Mouse (Mus musculus) right cerebral cortex, postnatal 4 days (tissue): ENCODE results near the gene Jpt1.
"Not testable (repeated sequence)": the region's sequence is repeated elsewhere in the genome, so short reads cannot be mapped to it uniquely, and the experiment has no call there.

Experiments used
- DNase-seq: peaks from one replicate; pipeline ENCODE4 v3.0.0-alpha.2; 2022

Jpt1 gene

GRCm38 (mm10) chr11:115473626-115474275 is 40.4 kb downstream of the Jpt1 start:
- peak; percentile 96 for DNase-seq

DNA sequence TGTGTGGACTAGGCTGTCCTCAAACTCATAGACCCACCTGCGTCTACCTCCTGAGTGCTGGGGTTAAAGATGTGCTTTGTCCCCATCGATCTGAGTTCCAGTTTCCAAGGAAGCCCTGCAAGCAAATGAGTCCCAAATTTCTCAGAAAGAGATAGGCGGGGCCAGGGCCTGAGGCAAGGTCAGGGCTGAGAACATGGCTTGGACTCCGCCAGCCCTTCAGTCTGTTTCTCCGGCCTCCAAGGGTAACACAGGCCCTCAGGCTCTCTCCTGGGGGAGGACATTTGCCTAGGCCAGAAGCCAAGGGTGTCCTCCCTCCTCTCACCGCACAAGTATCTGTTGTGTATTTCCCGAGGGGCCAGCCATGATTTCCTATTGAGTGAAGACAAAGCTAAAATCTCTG is 42.0 kb downstream of the Jpt1 start:
- no peak for DNase-seq

- no peak for DNase-seq
Measured at GRCm38 (mm10) chr11:115467217-115467618, 47.0 kb downstream of the Jpt1 start.

DNA sequence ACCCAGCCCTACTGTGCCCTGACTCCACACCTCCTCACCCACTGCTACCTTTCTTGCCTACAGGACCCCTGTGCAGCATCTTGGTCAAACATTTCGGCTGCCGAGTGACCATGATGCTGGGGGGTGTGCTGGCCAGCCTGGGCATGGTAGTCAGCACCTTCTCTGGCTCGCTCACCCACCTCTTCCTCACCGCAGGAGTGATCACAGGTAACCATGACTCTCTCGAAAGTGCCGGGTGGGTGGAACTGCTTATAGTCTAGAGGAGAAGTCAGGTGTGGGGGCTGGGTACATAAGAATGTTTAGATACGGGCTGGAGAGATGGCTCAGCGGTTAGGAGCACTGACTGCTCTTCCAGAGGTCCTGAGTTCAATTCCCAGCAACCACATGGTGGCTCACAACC is 49.3 kb downstream of the Jpt1 start:
- DNase-seq = no peak

DNA sequence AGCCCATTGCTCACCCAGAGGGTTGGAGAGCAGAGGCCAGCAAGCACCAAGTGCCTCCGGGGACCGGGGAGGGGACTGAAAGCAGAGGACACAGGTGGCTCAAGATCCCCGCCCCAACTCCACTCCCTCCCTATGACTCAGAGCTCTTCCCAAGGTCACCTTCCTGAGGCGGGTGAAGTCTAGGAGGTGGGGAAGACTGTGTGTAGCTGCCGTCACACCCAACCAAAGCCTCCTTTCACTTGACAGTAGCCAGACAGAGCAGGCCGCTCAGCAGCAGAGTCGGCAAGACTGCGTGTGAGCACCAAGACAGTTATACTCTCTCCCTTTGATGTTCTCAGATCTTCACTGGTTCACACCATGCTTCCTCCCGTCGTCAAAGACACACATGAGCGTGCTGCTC is 50.8 kb downstream of the Jpt1 start:
- no peak for DNase-seq

DNA sequence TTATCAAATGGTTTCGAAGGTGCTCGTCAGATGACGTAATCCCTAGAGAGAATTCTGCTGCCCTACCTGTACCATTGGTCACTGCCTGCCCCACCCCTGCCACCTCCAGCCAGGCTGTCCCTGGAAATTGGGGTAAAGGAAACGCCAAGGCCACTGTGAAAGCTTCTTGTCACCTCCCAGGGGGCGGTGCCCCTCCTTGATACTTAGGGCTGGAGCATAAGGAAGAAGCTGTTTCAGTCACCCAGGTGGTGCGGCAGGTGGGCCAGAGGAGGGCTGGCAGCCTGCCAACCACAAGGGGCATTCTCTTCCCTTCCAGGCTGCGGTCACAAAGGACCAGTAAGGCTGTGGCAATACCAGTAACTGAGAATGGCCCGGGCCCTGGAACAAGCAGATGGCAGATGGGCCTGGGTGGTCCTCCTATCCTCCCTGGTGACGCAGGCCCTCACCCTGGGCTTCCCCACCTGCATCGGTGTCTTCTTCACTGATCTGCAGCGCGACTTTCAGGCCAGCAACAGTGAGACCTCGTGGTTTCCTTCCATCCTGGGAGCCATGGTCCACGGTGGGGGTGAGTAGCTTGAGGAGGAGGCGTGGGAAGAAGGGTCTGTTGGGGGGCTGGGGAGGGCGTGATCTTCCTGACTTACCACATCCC is 51.8 kb downstream of the Jpt1 start, which contains the start of gene Slc16a5:
Gene Slc16a5, plus strand, starts transcription at position 232 of the 649 bp plus-strand sequence.
- DNase-seq = no peak

GRCm38 (mm10) chr11:115461846-115462242 is 52.3 kb downstream of the Jpt1 start:
- no peak for DNase-seq

DNA sequence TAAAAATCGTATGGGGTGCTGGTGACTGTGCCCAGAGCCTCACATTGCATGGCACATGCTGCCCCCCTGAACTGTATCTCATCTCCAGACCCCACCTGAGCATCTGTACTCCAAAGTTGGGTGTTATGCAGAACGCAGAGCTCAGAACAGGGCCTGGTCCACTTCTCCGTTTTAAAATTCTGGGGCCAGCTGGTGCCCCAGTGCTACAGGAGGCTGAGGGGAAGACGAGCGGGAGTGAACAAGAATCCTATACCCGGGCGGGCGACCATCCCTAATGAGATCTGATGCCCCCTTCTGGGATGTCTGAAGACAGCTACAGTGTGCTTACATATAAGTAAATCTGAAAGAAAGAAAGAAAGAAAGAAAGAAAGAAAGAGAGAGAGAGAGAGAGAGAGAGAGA is 53.2 kb downstream of the Jpt1 start:
- no peak for DNase-seq

- DNase-seq = no peak
Measured at GRCm38 (mm10) chr11:115457405-115457804, 56.8 kb downstream of the Jpt1 start.

DNA sequence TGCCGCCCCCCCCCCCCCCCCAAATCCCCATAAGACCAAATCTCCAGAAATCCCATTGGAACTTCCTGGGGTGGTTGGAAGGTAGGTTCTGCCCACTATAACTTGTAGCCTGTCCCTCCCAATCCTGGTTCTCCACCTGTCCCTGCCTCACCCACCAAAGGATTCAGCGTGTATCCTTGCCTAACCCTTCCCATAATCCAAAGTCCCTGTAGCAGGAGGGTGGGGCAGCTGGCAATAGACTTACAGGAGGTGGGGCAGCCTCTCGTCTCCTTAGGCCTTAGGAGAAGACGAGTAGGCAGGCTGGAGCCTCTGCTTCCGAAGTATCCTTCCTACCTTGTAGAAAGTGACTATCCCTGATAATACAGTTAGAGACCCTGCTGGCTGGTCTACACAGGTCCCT is 58.0 kb downstream of the Jpt1 start:
- DNase-seq = no peak

- no peak for DNase-seq
Measured at GRCm38 (mm10) chr11:115455619-115456018, 58.6 kb downstream of the Jpt1 start.

- not testable (repeated sequence) for DNase-seq
Measured at GRCm38 (mm10) chr11:115454822-115455221, 59.4 kb downstream of the Jpt1 start.

DNA sequence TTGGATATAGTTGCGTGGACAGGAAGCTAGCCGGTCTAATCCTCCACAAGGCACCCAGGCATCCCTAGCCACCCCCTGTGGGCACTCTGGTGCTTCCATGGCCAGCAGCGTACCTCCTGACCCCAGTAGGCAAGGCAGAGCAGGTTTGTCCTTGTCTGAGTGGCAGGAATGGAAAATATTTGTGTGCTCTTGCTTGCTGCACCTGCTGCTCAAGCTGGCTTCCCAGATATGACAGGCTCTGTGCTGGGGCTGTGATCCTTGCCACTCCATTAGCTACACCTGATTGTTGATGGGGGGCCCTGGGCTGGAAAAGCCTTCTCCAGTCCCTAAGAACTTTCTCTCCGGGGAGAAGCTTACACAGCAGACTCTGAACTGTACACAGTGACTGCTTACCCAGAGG is 60.9 kb downstream of the Jpt1 start:
- no peak for DNase-seq

DNA sequence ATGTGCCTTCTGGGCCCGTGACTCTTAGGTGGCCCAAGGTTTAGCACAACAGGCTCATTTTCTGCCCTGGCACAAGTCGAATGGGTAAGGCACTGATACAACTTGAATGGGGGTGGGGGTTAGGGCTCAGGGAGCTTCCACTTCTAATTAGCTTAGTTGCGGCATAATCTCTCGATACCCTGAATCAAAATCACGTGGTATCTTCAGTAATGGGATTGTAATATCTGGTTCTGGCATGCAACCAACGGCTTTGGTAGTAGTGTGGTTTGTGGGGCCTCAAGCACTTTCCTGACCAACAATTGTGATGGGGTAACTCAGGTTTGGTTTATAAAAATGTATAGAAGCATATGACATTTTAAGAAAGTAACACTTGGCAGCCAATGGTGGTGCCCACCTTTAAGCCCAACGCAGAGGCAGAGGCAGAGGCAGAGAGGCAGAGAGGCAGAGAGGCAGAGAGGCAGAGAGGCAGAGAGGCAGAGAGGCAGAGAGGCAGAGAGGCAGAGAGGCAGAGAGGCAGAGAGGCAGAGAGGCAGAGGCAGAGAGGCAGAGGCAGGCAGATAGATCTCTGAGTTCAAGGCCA is 61.8 kb downstream of the Jpt1 start:
- no peak for DNase-seq

DNA sequence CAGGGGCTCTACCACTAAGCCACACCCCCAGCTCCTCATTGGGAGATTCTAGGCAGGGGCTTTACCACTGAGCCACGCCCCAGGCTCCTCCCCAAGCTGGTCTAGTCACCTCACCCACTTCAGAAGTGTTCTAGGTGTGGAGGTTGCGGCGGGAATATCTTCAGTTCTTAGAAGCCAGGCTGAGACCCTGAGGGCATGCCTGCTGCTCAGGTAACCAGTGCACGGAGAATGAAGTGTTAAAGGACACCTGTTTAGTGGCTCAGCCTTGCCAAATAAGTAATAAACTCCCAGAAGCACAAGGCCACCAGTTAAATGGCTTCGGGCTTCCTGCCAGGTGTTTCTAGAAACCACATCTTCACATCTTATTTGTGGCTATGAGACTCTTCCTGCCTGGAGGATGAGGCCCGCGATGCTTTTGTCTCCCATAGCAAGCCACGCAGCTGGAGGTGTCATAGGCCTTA is 62.4 kb downstream of the Jpt1 start:
- no peak for DNase-seq

- no peak for DNase-seq
Measured at GRCm38 (mm10) chr11:115450176-115450575, 64.0 kb downstream of the Jpt1 start.

DNA sequence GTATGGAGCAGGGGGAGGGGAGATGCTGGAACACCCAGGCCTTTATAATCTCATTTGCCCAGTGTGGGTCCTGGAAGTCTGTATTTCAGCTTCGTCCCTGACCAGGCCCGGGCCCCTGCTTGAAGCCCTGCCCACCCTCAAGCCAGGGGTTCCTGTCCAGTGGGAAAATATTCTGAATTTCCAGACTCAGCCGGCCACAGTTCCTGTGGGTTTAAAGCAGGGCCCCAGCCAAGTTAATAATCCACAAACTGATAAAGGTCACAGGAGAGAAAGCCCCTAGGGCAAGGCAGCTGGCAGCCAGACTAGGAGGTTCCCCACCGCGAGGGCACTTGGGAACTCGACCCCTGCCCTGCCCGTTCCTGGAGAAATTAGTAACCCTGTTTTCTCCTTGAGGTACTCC is 65.2 kb downstream of the Jpt1 start:
- no peak for DNase-seq

- DNase-seq = no peak
Measured at GRCm38 (mm10) chr11:115448075-115448474, 66.1 kb downstream of the Jpt1 start.
